Mouse (Mus musculus) megakaryocyte-erythroid progenitor cell, adult 5 weeks (primary cell): Measurements from ENCODE around the gene Olfr1311. TPM values are rescaled to one million over a fixed set of nuclear protein-coding genes. Genes with fewer than 3 reads are reported as not detected.

ENCODE experiments used
- polyA plus RNA-seq: library from polyadenylated mRNA; stranded (reverse); fragments of >175 nt; gene quantifications from 2 replicates; pipeline ENCODE4 v1.2.3, GENCODE M21; 2012

The Olfr1311 gene
- not detected in 2 replicates for polyA plus RNA-seq

GRCm38 (mm10) chr2:112024312-112024711 lies at the start of gene Olfr1311:
Gene Olfr1311, minus strand, starts transcription at chr2:112024412.

GRCm38 (mm10) chr2:112050138-112050537 lies 25.9 kb upstream of the Olfr1311 start, which contains the start of gene Olfr1312:
Gene Olfr1312, minus strand, starts transcription at chr2:112050238.

GRCm38 (mm10) chr2:112012608-112013007 lies 11.6 kb downstream of the Olfr1311 start, which contains the start of gene Olfr1310:
Gene Olfr1310, minus strand, starts transcription at chr2:112012708.

GRCm38 (mm10) chr2:111990181-111990580 lies 34.0 kb downstream of the Olfr1311 start, which contains the start of gene Olfr1309:
Gene Olfr1309, minus strand, starts transcription at chr2:111990281.

Other genes with a start within 250 kb of the Olfr1311 start
- not detected in 2 replicates for gene Olfr1302, start 247.0 kb downstream of the Olfr1311 start, polyA plus RNA-seq
- gene Olfr1303, start 204.1 kb downstream of the Olfr1311 start, polyA plus RNA-seq = not detected in 2 replicates
- gene Olfr1305, start 147.3 kb downstream of the Olfr1311 start, polyA plus RNA-seq = not detected in 2 replicates
- gene Olfr1306, start 108.1 kb downstream of the Olfr1311 start, polyA plus RNA-seq = not detected in 2 replicates
- gene Olfr1307, start 75.0 kb downstream of the Olfr1311 start, polyA plus RNA-seq = 0.01 TPM in 1 of 2 replicates, not detected in the other
- gene Olfr1308, start 59.5 kb downstream of the Olfr1311 start, polyA plus RNA-seq = not detected in 2 replicates
- gene Olfr1309, start 34.1 kb downstream of the Olfr1311 start, polyA plus RNA-seq = not detected in 2 replicates
- gene Olfr1310, start 11.7 kb downstream of the Olfr1311 start, polyA plus RNA-seq = 0.01 and 0.03 TPM in 2 replicates
- not detected in 2 replicates for gene Olfr1312, start 25.8 kb upstream of the Olfr1311 start, polyA plus RNA-seq
- not detected in 2 replicates for gene Olfr1313, start 53.4 kb upstream of the Olfr1311 start, polyA plus RNA-seq
- gene Olfr1314, start 72.4 kb upstream of the Olfr1311 start, polyA plus RNA-seq = not detected in 2 replicates
- not detected in 2 replicates for gene Olfr1315-ps1, start 91.0 kb upstream of the Olfr1311 start, polyA plus RNA-seq
- 0.16 TPM in 1 of 2 replicates, not detected in the other for gene Olfr1316, start 110.6 kb upstream of the Olfr1311 start, polyA plus RNA-seq
- not detected in 2 replicates for gene Olfr1317, start 115.9 kb upstream of the Olfr1311 start, polyA plus RNA-seq
- gene Olfr1318, start 129.8 kb upstream of the Olfr1311 start, polyA plus RNA-seq = not detected in 2 replicates
- gene Lpcat4, start 215.1 kb upstream of the Olfr1311 start, polyA plus RNA-seq = 119 and 135 TPM in 2 replicates
- 0.01 and 0.04 TPM in 2 replicates for gene Nutm1, start 234.9 kb upstream of the Olfr1311 start, polyA plus RNA-seq
- 23.1 and 27.0 TPM in 2 replicates for gene Nop10, start 237.5 kb upstream of the Olfr1311 start, polyA plus RNA-seq
- gene Slc12a6, start 241.4 kb upstream of the Olfr1311 start, polyA plus RNA-seq = 9.4 and 9.7 TPM in 2 replicates
- gene Gm21985, start 241.9 kb upstream of the Olfr1311 start, polyA plus RNA-seq = not detected in 2 replicates